Mouse (Mus musculus): ENCODE data around the gene Eml1.

DNA sequence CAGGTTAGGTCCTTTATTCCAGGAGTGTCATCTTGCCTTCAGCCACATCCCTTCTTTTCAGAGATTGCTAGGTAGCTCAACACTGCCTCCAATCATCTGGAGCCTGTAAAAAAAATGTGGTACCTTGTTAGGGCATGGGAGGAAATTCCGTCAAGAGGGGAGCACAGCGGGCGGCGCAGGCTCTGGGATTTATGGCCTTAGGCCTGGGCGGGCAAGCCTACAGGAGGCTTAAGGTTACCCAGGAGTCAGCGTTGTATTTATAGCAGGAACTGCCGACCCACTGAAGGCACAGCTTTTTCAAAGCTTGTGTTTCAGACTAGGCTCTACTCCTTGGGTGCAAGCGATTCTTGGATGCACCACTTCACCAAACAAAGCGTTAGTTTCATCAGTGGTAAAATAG is 2.9 kb downstream of the Eml1 start:
- TF ChIP-seq EP300 (IDR thresholded peaks at IDR 0.05; ENCODE audit: insufficient read depth, low read depth, low read length) (no peak), POLR2A (IDR thresholded peaks at IDR 0.05; ENCODE audit: insufficient read depth, low read length) (no peak), CTCF (IDR thresholded peaks at IDR 0.05; ENCODE audit: low read depth, low read length) (no peak)

Data from ES-Bruce4 (cell line).